Mouse (Mus musculus): ENCODE data around the gene Sec14l5. TPM values are rescaled to one million over a fixed set of nuclear protein-coding genes. Genes with fewer than 3 reads are reported as not detected.

The Sec14l5 gene
- total and polyA plus RNA-seq, 3 experiments, result 0.03 TPM; not detected in 2

DNA sequence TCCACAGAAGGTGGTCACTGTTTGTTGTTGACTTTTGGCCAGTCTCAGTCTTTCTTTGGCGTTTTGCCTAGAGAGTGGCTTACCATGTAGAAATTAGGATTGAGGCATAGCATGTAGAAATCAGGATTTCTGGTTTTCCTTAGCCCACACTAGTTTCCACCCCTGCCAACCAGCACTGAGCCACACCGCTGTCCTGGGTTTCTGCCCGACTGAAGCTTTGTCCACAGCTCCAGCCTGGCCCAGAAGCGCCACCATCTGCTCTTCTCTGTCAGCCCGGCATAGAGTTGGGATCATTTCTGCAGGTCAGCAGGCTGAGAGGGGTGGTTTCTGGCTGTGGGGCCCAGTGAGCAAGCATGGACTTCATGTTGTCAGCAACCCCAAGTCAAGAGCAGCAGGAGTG, 38.0 kb downstream of the Sec14l5 start:
- Histone ChIP-seq H3K36me3 (ENCODE audit: control insufficient read depth in 1 of 2, insufficient read depth in 2 of 2, low read length in 2 of 2) (no peaks in the 10 kb centered on the region), H3K9me3 (replicated peaks; ENCODE audit: insufficient read depth, low read length) (no peaks in the 10 kb centered on the region), H3K27ac (ENCODE audit: control insufficient read depth, low read depth, low read length) (no peak overlapping the region), H3K4me1 (ENCODE audit: control insufficient read depth in 1 of 2, insufficient read depth in 2 of 2, low read length in 2 of 2) (no peaks in the 10 kb centered on the region), H3K4me3 (ENCODE audit: control insufficient read depth in 1 of 2, insufficient read depth in 1 of 2, low read depth in 2 of 2, low read length in 2 of 2) (no peak overlapping the region), H3K9ac (ENCODE audit: control insufficient read depth, low read depth, low read length, poor library complexity, severe bottlenecking) (no peak overlapping the region), H3K79me2 (ENCODE audit: control insufficient read depth, insufficient read depth, low read length, poor library complexity) (no peaks in the 10 kb centered on the region), H3K27me3 (ENCODE audit: control insufficient read depth in 1 of 2, insufficient read depth in 2 of 2, low read length in 2 of 2) (no peaks in the 10 kb centered on the region; a peak in 3 of 4 replicates)
- no peak for TF ChIP-seq RCOR1 (IDR thresholded peaks at IDR 0.05; ENCODE audit: low read depth, low read length)
- DNase-seq (ENCODE audit: low read depth, low spot score), result no peak

DNA sequence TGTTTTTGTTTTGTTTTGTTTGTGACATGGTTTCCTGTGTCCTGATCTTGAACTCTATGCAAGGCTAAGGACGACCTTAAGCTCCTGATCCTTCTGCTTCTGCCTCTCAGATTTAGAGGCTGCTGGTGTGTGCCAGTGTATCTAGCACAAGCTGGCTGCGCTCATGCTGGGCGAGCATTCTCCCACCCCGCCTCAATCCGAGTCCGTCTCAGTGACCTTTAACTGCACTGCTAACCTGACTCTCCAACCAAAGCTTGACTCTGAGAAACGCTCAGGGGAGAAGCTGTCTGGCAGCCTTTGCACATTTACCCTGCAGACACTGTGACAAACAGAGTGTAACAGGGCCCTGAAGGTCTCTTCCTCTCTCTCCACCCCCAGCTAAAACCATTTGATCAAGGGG, 38.8 kb downstream of the Sec14l5 start:
- Histone ChIP-seq H3K27me3 (ENCODE audit: control insufficient read depth in 1 of 2, insufficient read depth in 2 of 2, low read length in 2 of 2) (no peaks in the 10 kb centered on the region; a peak in 3 of 4 replicates), H3K9me3 (replicated peaks; ENCODE audit: insufficient read depth, low read length) (no peaks in the 10 kb centered on the region), H3K27ac (ENCODE audit: control insufficient read depth, low read depth, low read length) (no peak overlapping the region), H3K36me3 (ENCODE audit: control insufficient read depth in 1 of 2, insufficient read depth in 2 of 2, low read length in 2 of 2) (no peaks in the 10 kb centered on the region), H3K79me2 (ENCODE audit: control insufficient read depth, insufficient read depth, low read length, poor library complexity) (no peaks in the 10 kb centered on the region), H3K9ac (ENCODE audit: control insufficient read depth, low read depth, low read length, poor library complexity, severe bottlenecking) (no peak overlapping the region), H3K4me3 (ENCODE audit: control insufficient read depth in 1 of 2, insufficient read depth in 1 of 2, low read depth in 2 of 2, low read length in 2 of 2) (no peak overlapping the region), H3K4me1 (ENCODE audit: control insufficient read depth in 1 of 2, insufficient read depth in 2 of 2, low read length in 2 of 2) (no peaks in the 10 kb centered on the region)
- TF ChIP-seq SIN3A (IDR thresholded peaks at IDR 0.05; ENCODE audit: low read length), result no peak
- DNase-seq (ENCODE audit: low read depth, low spot score), result no peak

DNA sequence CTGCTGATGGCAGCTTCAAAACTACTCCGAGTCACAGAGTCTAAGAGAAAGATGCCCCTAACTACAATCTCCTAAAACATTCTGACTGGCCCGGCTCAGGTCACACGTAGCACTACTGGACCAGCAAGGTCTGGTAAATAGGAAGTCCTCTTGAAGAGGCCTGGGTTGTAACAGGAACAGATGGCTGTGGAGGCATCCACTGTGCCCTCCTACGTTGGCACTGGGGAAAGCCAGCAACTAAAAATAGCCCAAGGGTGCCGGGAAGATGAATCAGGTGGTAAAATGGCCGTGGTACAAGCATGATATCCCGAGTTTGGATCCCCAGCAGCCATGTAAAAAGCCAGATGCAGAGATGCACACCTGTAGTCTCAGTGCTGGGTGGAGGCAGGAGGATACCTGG, 39.3 kb downstream of the Sec14l5 start:
- Histone ChIP-seq H3K4me1 (ENCODE audit: control insufficient read depth in 1 of 2, insufficient read depth in 2 of 2, low read length in 2 of 2) (no peaks in the 10 kb centered on the region), H3K27ac (ENCODE audit: control insufficient read depth, low read depth, low read length) (no peak overlapping the region), H3K79me2 (ENCODE audit: control insufficient read depth, insufficient read depth, low read length, poor library complexity) (no peaks in the 10 kb centered on the region), H3K36me3 (ENCODE audit: control insufficient read depth in 1 of 2, insufficient read depth in 2 of 2, low read length in 2 of 2) (no peaks in the 10 kb centered on the region), H3K9ac (ENCODE audit: control insufficient read depth, low read depth, low read length, poor library complexity, severe bottlenecking) (no peak overlapping the region), H3K27me3 (ENCODE audit: control insufficient read depth in 1 of 2, insufficient read depth in 2 of 2, low read length in 2 of 2) (no peaks in the 10 kb centered on the region; a peak in 3 of 4 replicates), H3K9me3 (replicated peaks; ENCODE audit: insufficient read depth, low read length) (no peaks in the 10 kb centered on the region), H3K4me3 (ENCODE audit: control insufficient read depth in 1 of 2, insufficient read depth in 1 of 2, low read depth in 2 of 2, low read length in 2 of 2) (no peak overlapping the region)
- no peak for DNase-seq (ENCODE audit: low read depth, low spot score)
- TF ChIP-seq POLR2AphosphoS5 (IDR thresholded peaks at IDR 0.05; ENCODE audit: borderline replicate concordance, low read depth, low read length) (no peak), GATA1 (IDR thresholded peaks at IDR 0.05; ENCODE audit: low read depth, low read length) (no peak), ZMIZ1 (IDR thresholded peaks at IDR 0.05; ENCODE audit: low read depth, low read length) (no peak), USF2 (IDR thresholded peaks at IDR 0.05; ENCODE audit: borderline replicate concordance in 1 of 2, insufficient read depth in 1 of 2, low read depth in 1 of 2, low read length in 2 of 2) (no peak), MEF2A (IDR thresholded peaks at IDR 0.05; ENCODE audit: extremely low read depth, insufficient replicate concordance, low read depth, low read length, poor library complexity, severe bottlenecking) (no peak), TCF12 (IDR thresholded peaks at IDR 0.05; ENCODE audit: low read depth, low read length) (no peak), MAX (IDR thresholded peaks at IDR 0.05; ENCODE audit: low read length) (no peak), ETS1 (IDR thresholded peaks at IDR 0.05; ENCODE audit: low read depth, low read length) (no peak), TBP (IDR thresholded peaks at IDR 0.05; ENCODE audit: low read depth, low read length) (no peak), MXI1 (IDR thresholded peaks at IDR 0.05; ENCODE audit: low read depth, low read length) (no peak), ELF1 (IDR thresholded peaks at IDR 0.05; ENCODE audit: low read depth, low read length) (no peak), MYB (IDR thresholded peaks at IDR 0.05; ENCODE audit: low read depth, low read length) (no peak), USF1 (IDR thresholded peaks at IDR 0.05; ENCODE audit: low read depth, low read length) (no peak), MAZ (IDR thresholded peaks at IDR 0.05; ENCODE audit: low read depth, low read length) (no peak), TAL1 (IDR thresholded peaks at IDR 0.05; ENCODE audit: low read length) (no peak), HCFC1 (IDR thresholded peaks at IDR 0.05; ENCODE audit: low read depth, low read length) (no peak), CTCF (IDR thresholded peaks at IDR 0.05 in 2 of 3, conservative IDR thresholded peaks at IDR 0.05 in 1 of 3; ENCODE audit: control insufficient read depth in 1 of 3, insufficient read depth in 1 of 3, low read depth in 2 of 3, low read length in 3 of 3, poor library complexity in 1 of 3, severe bottlenecking in 1 of 3) (no peak), CHD1 (IDR thresholded peaks at IDR 0.05; ENCODE audit: low read depth, low read length) (no peak), POLR2AphosphoS2 (IDR thresholded peaks at IDR 0.05; ENCODE audit: low read length) (no peak), POLR2A (IDR thresholded peaks at IDR 0.05; ENCODE audit: control insufficient read depth in 1 of 2, insufficient read depth in 1 of 2, low read depth in 1 of 2, low read length in 2 of 2, poor library complexity in 1 of 2) (no peak)
